Mouse (Mus musculus): ENCODE data around the gene Nmb. TPM values are rescaled to one million over a fixed set of nuclear protein-coding genes. Genes with fewer than 3 reads are reported as not detected.

Nmb gene
- total and polyA plus RNA-seq, 3 experiments, result 1.4 to 4.8 (median 3.7) TPM

DNA sequence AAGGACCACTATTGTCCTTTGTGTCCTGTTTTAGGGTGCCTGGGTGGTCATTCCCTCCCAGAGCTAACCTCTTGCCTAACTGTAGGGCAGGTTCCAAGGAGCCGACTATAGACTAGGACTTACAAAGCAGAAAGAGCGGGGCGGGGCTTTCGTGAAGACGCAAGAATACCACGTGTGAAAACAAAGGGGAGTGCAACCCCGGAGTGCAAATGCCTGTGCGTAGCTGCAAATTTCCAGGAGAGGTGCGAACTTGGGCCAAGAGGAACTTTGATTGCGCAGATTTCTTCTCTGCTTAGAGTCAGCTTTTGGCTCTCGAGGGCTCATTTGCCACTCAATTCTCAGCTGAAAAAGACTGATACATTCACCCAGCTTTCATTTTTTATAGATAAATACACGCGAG, 44.6 kb downstream of the Nmb start:
- peak; percentile 72 for DNase-seq

DNA sequence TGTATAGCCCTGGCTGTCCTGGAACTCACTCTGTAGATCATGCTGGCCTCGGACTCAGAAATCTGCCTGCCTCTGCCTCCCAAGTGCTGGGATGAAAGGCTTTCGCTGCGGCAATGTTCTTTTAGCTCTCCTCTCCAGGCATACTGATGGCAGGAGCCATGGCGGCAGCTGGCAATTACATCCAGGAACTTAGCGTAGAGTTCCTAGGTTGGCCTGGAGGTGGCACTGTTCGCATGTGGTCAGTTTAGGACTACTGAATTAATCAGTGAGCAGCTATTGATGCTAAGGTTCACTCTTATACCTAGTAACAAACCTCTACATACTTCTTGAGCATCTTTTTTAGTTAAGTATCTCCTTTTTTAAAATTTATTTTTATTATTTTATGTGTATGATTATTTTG, 47.7 kb downstream of the Nmb start:
- DNase-seq, result peak; percentile 82

DNA sequence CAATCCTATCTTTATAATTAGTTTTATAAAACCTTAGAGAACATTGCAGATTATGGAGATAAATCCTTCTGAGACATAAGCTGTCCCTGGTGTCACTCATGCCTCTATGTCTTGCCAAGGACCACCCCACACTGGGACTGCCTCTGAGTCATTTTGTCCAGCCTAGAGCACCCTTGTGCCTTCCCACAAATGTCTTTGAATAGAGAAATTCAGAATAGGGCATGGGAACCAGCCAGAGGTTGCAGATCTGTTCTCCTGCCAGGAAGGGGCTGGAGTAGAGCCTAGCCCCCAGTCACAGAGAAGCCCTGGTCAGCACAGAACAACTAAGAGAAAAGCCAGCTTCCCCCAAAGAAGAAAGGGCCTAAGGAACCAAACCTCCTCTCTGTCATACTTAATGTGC, 49.6 kb downstream of the Nmb start:
- no peak for DNase-seq

DNA sequence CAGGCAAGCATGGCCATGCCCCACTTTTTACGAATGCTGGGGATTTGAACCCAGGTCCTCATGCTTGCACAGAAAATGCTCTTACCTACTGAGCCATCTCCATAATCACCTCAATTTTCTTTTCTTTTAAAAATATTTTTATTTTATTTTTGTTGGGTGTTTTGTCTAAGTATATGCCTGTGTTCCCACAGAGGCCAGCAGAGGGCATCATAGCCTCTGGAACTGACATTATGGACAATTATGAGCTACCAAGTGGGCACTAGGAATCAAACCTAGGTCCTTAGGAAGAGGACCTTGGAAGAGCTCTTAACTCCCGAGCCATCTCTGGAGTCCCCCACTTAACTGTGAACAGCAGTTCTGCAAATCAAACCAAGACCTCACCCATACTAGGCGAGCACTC, 51.7 kb downstream of the Nmb start:
- no peak for DNase-seq

Other genes with a start within 250 kb of the Nmb start
- 10 to 100 TPM; 27.1 to 27.7 TPM for gene Crtc3, start 216.2 kb downstream of the Nmb start, total RNA-seq (2021)
- 39.7 and 50.3 TPM in 2 replicates for gene Crtc3, start 216.2 kb downstream of the Nmb start, polyA plus RNA-seq (2012; rRNA removed)
- 10 to 100 TPM; 84.8 to 88.4 TPM for gene Iqgap1, start 79.1 kb downstream of the Nmb start, total RNA-seq (2021)
- gene Iqgap1, start 79.1 kb downstream of the Nmb start, polyA plus RNA-seq (2012; rRNA removed), result 15.7 and 19.1 TPM in 2 replicates
- gene Zscan2, start 44.2 kb downstream of the Nmb start, total RNA-seq (2021), result 1 to 10 TPM; 4.6 to 6.6 TPM
- 4.0 and 4.4 TPM in 2 replicates for gene Zscan2, start 44.2 kb downstream of the Nmb start, polyA plus RNA-seq (2012; rRNA removed)
- 10 to 100 TPM in 1 of 2 experiments, 1 to 10 TPM in 1; 9.5 to 24.4 TPM for gene Wdr73, start 3.8 kb downstream of the Nmb start, total RNA-seq (2021)
- gene Wdr73, start 3.8 kb downstream of the Nmb start, polyA plus RNA-seq (2012; rRNA removed), result 9.5 and 15.8 TPM in 2 replicates
- gene Sec11a, start 42.7 kb upstream of the Nmb start, total RNA-seq (2021), result 100 to 1,000 TPM in 1 of 2 experiments, 10 to 100 TPM in 1; 57.1 to 103 TPM
- 21.9 and 40.8 TPM in 2 replicates for gene Sec11a, start 42.7 kb upstream of the Nmb start, polyA plus RNA-seq (2012; rRNA removed)
- 10 to 100 TPM; 22.6 to 36.1 TPM for gene Zfp592, start 88.6 kb upstream of the Nmb start, total RNA-seq (2021)
- 13.0 and 13.9 TPM in 2 replicates for gene Zfp592, start 88.6 kb upstream of the Nmb start, polyA plus RNA-seq (2012; rRNA removed)
- under 1 TPM; 0.17 to 0.24 TPM for gene Alpk3, start 152.5 kb upstream of the Nmb start, total RNA-seq (2021)
- gene Alpk3, start 152.5 kb upstream of the Nmb start, polyA plus RNA-seq (2012; rRNA removed), result 0.03 TPM in 2 replicates
- under 1 TPM in 1 of 2 experiments, not detected in 1; 0.10 TPM for gene Slc28a1, start 209.7 kb upstream of the Nmb start, total RNA-seq (2021)
- 0.03 TPM in 1 of 2 replicates, not detected in the other for gene Slc28a1, start 209.7 kb upstream of the Nmb start, polyA plus RNA-seq (2012; rRNA removed)